Mouse (Mus musculus) layer of hippocampus, adult 8-10 months (tissue): ENCODE data around the gene Atad1. TPM values are rescaled to one million over a fixed set of nuclear protein-coding genes. Genes with fewer than 3 reads are reported as not detected.

Experiments used
- DNase-seq, 2 experiments: peaks; one replicate each; pipeline ENCODE4 v3.0.0; 2022; ENCODE audit warnings: low spot score in 2 of 2
- total RNA-seq, 4 experiments: library from RNA; stranded (reverse); gene quantifications; 2 replicates each; pipeline ENCODE4 v1.2.4; 2022

Gene Atad1
- total RNA-seq, 4 experiments from 2014 or later = 89.9 to 100 (median 92.7) TPM

DNA sequence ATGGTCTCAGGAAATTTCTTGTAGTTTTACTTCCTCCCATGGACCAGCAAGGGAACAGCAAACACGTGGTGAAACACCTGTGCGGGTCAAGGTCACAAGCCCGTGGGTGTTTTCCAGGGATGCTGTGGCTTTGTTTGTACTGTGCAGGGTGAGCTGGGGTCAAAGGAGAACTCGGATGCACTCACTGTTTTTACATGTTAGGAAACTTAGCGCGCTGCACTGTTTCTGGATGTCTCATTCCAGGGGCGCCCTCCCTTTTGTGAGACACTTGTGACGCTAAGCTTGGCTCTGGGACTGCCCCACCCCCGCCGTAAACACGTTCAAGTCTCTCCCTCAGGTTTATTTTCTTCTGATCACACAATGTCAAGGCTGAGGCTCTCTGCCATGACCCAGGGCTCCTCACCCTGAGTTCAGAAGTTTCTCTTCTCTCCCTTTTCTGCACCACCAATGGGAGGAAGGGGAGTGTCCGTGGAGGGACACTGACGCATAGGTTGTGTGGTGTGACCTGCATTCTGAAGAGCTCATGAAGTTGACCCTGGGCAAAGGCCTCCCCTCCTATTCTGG lies 112.7 kb downstream of the Atad1 start:
- no peak for DNase-seq

DNA sequence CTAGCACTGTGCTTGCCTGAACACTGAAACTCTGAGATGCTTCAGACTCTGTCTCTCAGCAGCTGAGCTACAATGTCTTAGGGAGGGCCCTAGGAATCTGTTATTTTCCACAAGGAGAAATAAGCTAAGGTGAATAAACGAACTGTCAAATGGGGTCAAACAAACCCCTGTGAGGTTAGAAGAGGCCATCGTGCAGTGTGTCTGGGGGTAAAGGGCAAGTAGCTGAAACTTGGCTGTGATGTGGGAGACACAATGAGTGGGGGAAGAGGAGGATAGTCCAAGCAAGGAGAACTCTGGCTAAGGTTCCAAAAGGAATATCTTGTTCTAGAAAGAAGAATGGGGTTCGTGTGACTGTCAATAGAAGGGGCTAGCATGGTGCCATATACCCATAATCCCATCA lies 117.4 kb downstream of the Atad1 start:
- no peak for DNase-seq

Other genes with a start within 250 kb of the Atad1 start
- 10 to 100 TPM; 12.3 to 14.8 (median 14.2) TPM for gene Papss2, start 144.0 kb downstream of the Atad1 start, total RNA-seq
- 100 to 1,000 TPM; 105 to 119 (median 113) TPM for gene Pten, start 17.7 kb upstream of the Atad1 start, total RNA-seq